Mouse (Mus musculus) MEL (cell line): ENCODE data around the gene Gemin5. TPM values are rescaled to one million over a fixed set of nuclear protein-coding genes. Genes with fewer than 3 reads are reported as not detected.
A peak's percentile ranks its signal among the peaks of the same experiment; 100 is the strongest.

Experiments used
- DNase-seq: peaks from one replicate; pipeline ENCODE4 v3.0.0; 2011; ENCODE audit warnings: low read depth, low spot score
- H3K27ac ChIP-seq: 2 replicates; pipeline ENCODE4 v1.5.1; 2012; ENCODE audit warnings: low read depth, mild to moderate bottlenecking, control low read depth, low read length, moderate library complexity; ENCODE audit not compliant: control insufficient read depth
- H3K27me3 ChIP-seq, 2 experiments: fragments of 150-350 bp in 1 of 2; sonication (generic) in 1 of 2; 2 replicates each; pipeline ENCODE4 v1.6.1; 2012; ENCODE audit warnings: low read length in 2 of 2, mild to moderate bottlenecking in 2 of 2, improper control_type of control experiment in 1 of 2, moderate library complexity in 1 of 2; ENCODE audit not compliant: insufficient read depth in 2 of 2, control insufficient read depth in 1 of 2
- H3K36me3 ChIP-seq, 2 experiments: 2 replicates each; pipeline ENCODE4 v1.6.1; 2012 to 2014; ENCODE audit warnings: low read length in 2 of 2, improper control_type of control experiment in 1 of 2, inconsistent platforms in 1 of 2, mild to moderate bottlenecking in 1 of 2; ENCODE audit not compliant: insufficient read depth in 2 of 2, control insufficient read depth in 1 of 2
- H3K4me1 ChIP-seq, 2 experiments: fragments of 150-350 bp in 1 of 2; sonication (generic) in 1 of 2; 2 replicates each; pipeline ENCODE4 v1.6.1; 2012; ENCODE audit warnings: low read length in 2 of 2, improper control_type of control experiment in 1 of 2, mild to moderate bottlenecking in 1 of 2; ENCODE audit not compliant: insufficient read depth in 2 of 2, control insufficient read depth in 1 of 2
- H3K4me3 ChIP-seq, 2 experiments: fragments of 150-350 bp in 1 of 2; sonication (generic) in 1 of 2; 2 replicates each; pipeline ENCODE4 v1.5.1; 2012; ENCODE audit warnings: low read depth in 2 of 2, low read length in 2 of 2, mild to moderate bottlenecking in 2 of 2, moderate library complexity in 2 of 2, control low read depth in 1 of 2, improper control_type of control experiment in 1 of 2; ENCODE audit not compliant: control insufficient read depth in 1 of 2, insufficient read depth in 1 of 2
- H3K79me2 ChIP-seq: 2 replicates; pipeline ENCODE4 v1.6.1; 2012; ENCODE audit warnings: mild to moderate bottlenecking, low read length, moderate library complexity; ENCODE audit not compliant: control insufficient read depth, poor library complexity, insufficient read depth
- H3K9ac ChIP-seq: 2 replicates; pipeline ENCODE4 v1.6.1; 2012; ENCODE audit warnings: low read depth, mild to moderate bottlenecking, control low read depth, low read length, moderate library complexity; ENCODE audit not compliant: control insufficient read depth, poor library complexity, severe bottlenecking
- H3K9me3 ChIP-seq: fragments of 150-350 bp; sonication (generic); replicated peaks from 2 replicates; pipeline ENCODE4 v1.6.1; 2012; ENCODE audit warnings: mild to moderate bottlenecking, low read length, improper control_type of control experiment, moderate library complexity; ENCODE audit not compliant: insufficient read depth
- BHLHE40 ChIP-seq: IDR thresholded peaks from 2 replicates; pipeline ENCODE4 v1.6.1; 2012; ENCODE audit warnings: low read depth, mild to moderate bottlenecking, inconsistent platforms, low read length, improper control_type of control experiment, borderline replicate concordance
- CHD1 ChIP-seq: IDR thresholded peaks from 2 replicates; pipeline ENCODE4 v1.6.1; 2012; ENCODE audit warnings: low read depth, mild to moderate bottlenecking, inconsistent platforms, low read length, improper control_type of control experiment
- E2F4 ChIP-seq: IDR thresholded peaks from 2 replicates; pipeline ENCODE4 v1.6.1; 2011; ENCODE audit warnings: low read depth, low read length, improper control_type of control experiment, borderline replicate concordance
- EP300 ChIP-seq, 2 experiments: IDR thresholded peaks; 2 replicates each; pipeline ENCODE4 v1.6.1; 2011; ENCODE audit warnings: improper control_type of control experiment in 2 of 2, low read length in 2 of 2, low read depth in 1 of 2, mild to moderate bottlenecking in 1 of 2
- ETS1 ChIP-seq: IDR thresholded peaks from 2 replicates; pipeline ENCODE4 v1.6.1; 2012; ENCODE audit warnings: low read depth, mild to moderate bottlenecking, inconsistent platforms, low read length, improper control_type of control experiment, moderate library complexity
- GABPA ChIP-seq: IDR thresholded peaks from 2 replicates; pipeline ENCODE4 v1.6.1; 2012; ENCODE audit warnings: low read depth, mild to moderate bottlenecking, inconsistent platforms, low read length, improper control_type of control experiment, moderate library complexity
- GATA1 ChIP-seq: IDR thresholded peaks from 2 replicates; pipeline ENCODE4 v1.6.1; 2011; ENCODE audit warnings: low read depth, low read length, improper control_type of control experiment
- KAT2A ChIP-seq: conservative IDR thresholded peaks from 2 replicates; pipeline ENCODE4 v1.6.1; 2012; ENCODE audit warnings: low read depth, low read length, improper control_type of control experiment, inconsistent platforms
- MAFK ChIP-seq: IDR thresholded peaks from 2 replicates; pipeline ENCODE4 v1.6.1; 2011; ENCODE audit warnings: low read depth, mild to moderate bottlenecking, low read length, improper control_type of control experiment, borderline replicate concordance
- MAX ChIP-seq: IDR thresholded peaks from 2 replicates; pipeline ENCODE4 v1.6.1; 2011; ENCODE audit warnings: low read length, improper control_type of control experiment
- MAZ ChIP-seq: IDR thresholded peaks from 2 replicates; pipeline ENCODE4 v1.6.1; 2012; ENCODE audit warnings: low read depth, mild to moderate bottlenecking, inconsistent platforms, low read length, improper control_type of control experiment
- MEF2A ChIP-seq: IDR thresholded peaks from 2 replicates; pipeline ENCODE4 v1.6.1; 2014; ENCODE audit warnings: low read depth, mild to moderate bottlenecking, inconsistent platforms, low read length, improper control_type of control experiment; ENCODE audit not compliant: poor library complexity, insufficient replicate concordance, severe bottlenecking; ENCODE audit errors: extremely low read depth
- MYB ChIP-seq: IDR thresholded peaks from 2 replicates; pipeline ENCODE4 v1.6.1; 2011; ENCODE audit warnings: mild to moderate bottlenecking, low read depth, low read length, improper control_type of control experiment
- MYC ChIP-seq: IDR thresholded peaks from 2 replicates; pipeline ENCODE4 v1.6.1; 2011; ENCODE audit warnings: low read depth, mild to moderate bottlenecking, low read length, improper control_type of control experiment, moderate library complexity
- NELFE ChIP-seq: IDR thresholded peaks from 2 replicates; pipeline ENCODE4 v1.6.1; 2011; ENCODE audit warnings: low read depth, low read length, improper control_type of control experiment
- NRF1 ChIP-seq: IDR thresholded peaks from 2 replicates; pipeline ENCODE4 v1.6.1; 2014; ENCODE audit warnings: low read depth, mild to moderate bottlenecking, inconsistent platforms, low read length, improper control_type of control experiment, moderate library complexity; ENCODE audit not compliant: poor library complexity, insufficient read depth, severe bottlenecking
- POLR2AphosphoS2 ChIP-seq: IDR thresholded peaks from 2 replicates; pipeline ENCODE4 v1.6.1; 2011; ENCODE audit warnings: low read length, improper control_type of control experiment
- POLR2AphosphoS5 ChIP-seq: IDR thresholded peaks from 2 replicates; pipeline ENCODE4 v1.6.1; 2012; ENCODE audit warnings: low read depth, borderline replicate concordance, mild to moderate bottlenecking, inconsistent platforms, low read length, moderate library complexity, mixed read lengths
- RAD21 ChIP-seq: IDR thresholded peaks from 2 replicates; pipeline ENCODE4 v1.6.1; 2011; ENCODE audit warnings: mild to moderate bottlenecking, low read depth, low read length, improper control_type of control experiment
- RCOR1 ChIP-seq: IDR thresholded peaks from 2 replicates; pipeline ENCODE4 v1.6.1; 2012; ENCODE audit warnings: low read depth, mild to moderate bottlenecking, inconsistent platforms, low read length, improper control_type of control experiment
- SIN3A ChIP-seq: IDR thresholded peaks from 2 replicates; pipeline ENCODE4 v1.6.1; 2012; ENCODE audit warnings: low read length, improper control_type of control experiment, inconsistent platforms
- SMC3 ChIP-seq: IDR thresholded peaks from 2 replicates; pipeline ENCODE4 v1.6.1; 2011; ENCODE audit warnings: low read depth, low read length, improper control_type of control experiment
- TAL1 ChIP-seq: IDR thresholded peaks from 2 replicates; pipeline ENCODE4 v1.6.1; 2012; ENCODE audit warnings: mild to moderate bottlenecking, inconsistent platforms, low read length, moderate library complexity, mixed read lengths
- TCF12 ChIP-seq: IDR thresholded peaks from 2 replicates; pipeline ENCODE4 v1.6.1; 2014; ENCODE audit warnings: low read depth, mild to moderate bottlenecking, inconsistent platforms, low read length, improper control_type of control experiment, moderate library complexity
- USF2 ChIP-seq, 2 experiments: IDR thresholded peaks; 2 replicates each; pipeline ENCODE4 v1.6.1; 2011 to 2012; ENCODE audit warnings: improper control_type of control experiment in 2 of 2, low read length in 2 of 2, borderline replicate concordance in 1 of 2, inconsistent platforms in 1 of 2, low read depth in 1 of 2, mild to moderate bottlenecking in 1 of 2; ENCODE audit not compliant: insufficient read depth in 1 of 2
- ZC3H11A ChIP-seq: IDR thresholded peaks from 2 replicates; pipeline ENCODE4 v1.6.1; 2012; ENCODE audit warnings: low read depth, mild to moderate bottlenecking, inconsistent platforms, low read length, improper control_type of control experiment
- polyA plus RNA-seq, 2 experiments: library from polyadenylated mRNA; stranded (reverse) in 1 of 2; unstranded in 1 of 2; fragments of >175 nt in 1 of 2; fragments of >200 nt in 1 of 2; gene quantifications; 2 replicates each; pipeline versions ENCODE4 v1.2.1 to v1.2.4; 2012; ENCODE audit warnings: low replicate concordance in 2 of 2, low read depth in 1 of 2; ENCODE audit not compliant: insufficient read length in 2 of 2, insufficient read depth in 1 of 2, missing spikeins in 1 of 2
- total RNA-seq: library from RNA; depleted of rRNA; stranded (reverse); fragments of 300-350 nt; gene quantifications from 2 replicates; pipeline ENCODE4 v1.2.3, GENCODE M21; 2012

Gemin5 gene
- total and polyA plus RNA-seq, 3 experiments = 46.5 to 71.9 (median 52.5) TPM

GRCm38 (mm10) chr11:58093021-58093528 lies 75.3 kb downstream of the Gemin5 start, which contains the start of gene Gm12248 (continued):
- 0 out of 2 replicates have a peak, but pooled peaks have one; percentile 1 for TF ChIP-seq MYB
- no peak for TF ChIP-seq GABPA
- TF ChIP-seq MYC = peak; percentile 46; the same call in 1 of the 2 replicates
- peak; percentile 70 for TF ChIP-seq GATA1
- TF ChIP-seq POLR2AphosphoS2 = no peak
- no peak; the same call in 1 of the 2 replicates for TF ChIP-seq MAFK
- TF ChIP-seq RAD21 = no peak
- TF ChIP-seq NELFE = peak; percentile 74
- TF ChIP-seq BHLHE40 = peak; percentile 93
- no peak for TF ChIP-seq POLR2AphosphoS5
- 0 out of 2 replicates have a peak, but pooled peaks have one; percentile 26 for TF ChIP-seq MAZ
- TF ChIP-seq TCF12 = peak; percentile 54; the same call in 1 of the 2 replicates
- TF ChIP-seq, all 39 proteins: peak for 21

GRCm38 (mm10) chr11:58092541-58092940 lies 75.8 kb downstream of the Gemin5 start:
- peaks cover 4 to 6% of the 10 kb centered on the region in 2 experiments; a peak in 3 of 4 replicates for H3K4me1 ChIP-seq
- peak; percentile 70 for DNase-seq
- peak overlapping the region; percentile 80 for H3K9ac ChIP-seq
- TF ChIP-seq SIN3A (no peak), MYC (no peak), MYB (0 out of 2 replicates have a peak, but pooled peaks have one; percentile 4), NRF1 (no peak)
- TF ChIP-seq, all 39 proteins: peak for 1
- Histone ChIP-seq H3K9me3 (no peaks in the 10 kb centered on the region), H3K36me3 (peaks cover 0 to 4% of the 10 kb centered on the region in 2 experiments; a peak in 1 of 4 replicates), H3K27me3 (no peaks in the 10 kb centered on the region), H3K79me2 (no peaks in the 10 kb centered on the region), H3K4me3 (peak overlapping the region; percentile 89 to 92), H3K27ac (peak overlapping the region; percentile 92)

- H3K9me3 ChIP-seq = no peaks in the 10 kb centered on the region
- H3K79me2 ChIP-seq = no peaks in the 10 kb centered on the region
- TF ChIP-seq KAT2A (no peak), MAX (no peak), USF2 (IDR thresholded peaks at IDR 0.05; ENCODE audit: borderline replicate concordance in 1 of 2, insufficient read depth in 1 of 2, low read depth in 1 of 2, low read length in 2 of 2) (no peak), ETS1 (no peak), EP300 (IDR thresholded peaks at IDR 0.05; ENCODE audit: low read depth in 1 of 2, low read length in 2 of 2) (no peak), E2F4 (no peak), SMC3 (no peak), TAL1 (no peak), MEF2A (no peak), ZC3H11A (no peak), RCOR1 (no peak), GABPA (no peak), MAFK (no peak), CHD1 (no peak)
- no peak for DNase-seq
- H3K36me3 ChIP-seq = no peaks in the 10 kb centered on the region
- no peak overlapping the region for H3K4me3 ChIP-seq
- no peaks in the 10 kb centered on the region for H3K4me1 ChIP-seq
- no peak overlapping the region for H3K9ac ChIP-seq
- no peaks in the 10 kb centered on the region for H3K27me3 ChIP-seq
- H3K27ac ChIP-seq = no peak overlapping the region
Observed at GRCm38 (mm10) chr11:58081716-58082115, 86.6 kb downstream of the Gemin5 start.
